In genomic region chr2:3765957-3766783, GRCm38 (mm10) we compare ENCODE assay signal across 12 mouse cellular contexts.
DNase-seq lines count a peak whose midpoint lies in the region; TF ChIP-seq lines count a peak whose summit lies in the region.
"Had no signal": no experiment of that assay in that cellular context is flagged by ENCODE, and none has a peak within 500 bp of the region (broad histone marks: within the 10 kb centered on the region; RNA-seq: fewer than 3 reads in every experiment).

No protein-coding gene starts in this region.

- H3K4me1 ChIP-seq in kidney, adult 2 months (ENCODE audit: control insufficient read depth, insufficient read depth, low read length), result peaks cover 24% of the 10 kb centered on the region
- H3K4me1 ChIP-seq: hindbrain, embryonic 15.5 days had no signal

- TF ChIP-seq POLR2A in kidney, adult 2 months (IDR thresholded peaks at IDR 0.05; ENCODE audit: low read depth, low read length), result no peak
- TF ChIP-seq POLR2A in brain, embryonic 14.5 days (IDR thresholded peaks at IDR 0.05; ENCODE audit: borderline replicate concordance, extremely low read depth, insufficient read depth, insufficient read length, poor library complexity, severe bottlenecking), result no peak

- H3K27me3 ChIP-seq in kidney, adult 2 months (replicated peaks; ENCODE audit: control insufficient read depth, insufficient read depth, low read length), result no peaks in the 10 kb centered on the region
- H3K27me3 ChIP-seq: hindbrain, embryonic 15.5 days had no signal

- no peaks in the 10 kb centered on the region for H3K36me3 ChIP-seq in kidney, adult 2 months (ENCODE audit: control insufficient read depth, insufficient read depth, low read length)
- H3K36me3 ChIP-seq: forebrain, embryonic 10.5 days; hindbrain, embryonic 15.5 days had no signal

- 59% methylated on average over 11 of the region's 11 CpGs for WGBS in kidney, adult 2 months

- H3K4me3 ChIP-seq in kidney, adult 2 months (ENCODE audit: insufficient read depth, low read depth, low read length), result no peak overlapping the region
- H3K4me3 ChIP-seq: forebrain, embryonic 10.5 days; hindbrain, embryonic 15.5 days had no signal

- H3K27ac ChIP-seq in kidney, adult 2 months (ENCODE audit: insufficient read depth, low read depth, low read length), result 0 out of 2 replicates have a peak overlapping the region, but pooled peaks have one; percentile 21
- H3K27ac ChIP-seq: forebrain, embryonic 10.5 days; hindbrain, embryonic 15.5 days had no signal

- no peak for DNase-seq in kidney, adult 2 months
- no peak for DNase-seq in kidney, postnatal 36 days
- DNase-seq in NIH3T3 (ENCODE audit: low read depth), result peak; percentile 29
- peak; percentile 30 for DNase-seq in brain, embryonic 14.5 days (ENCODE audit: low read depth)
- peak; percentile 24 to 30 for DNase-seq in heart, postnatal 10 days
- DNase-seq in layer of hippocampus, postnatal 14 days (ENCODE audit: low spot score in 2 of 2), result no peak
- DNase-seq in left cerebral cortex, adult 11 months (ENCODE audit: low spot score), result no peak
- DNase-seq: adrenal gland, postnatal 10 days; liver, postnatal 0 days; right cerebral cortex, postnatal 14 days had no signal

- intact Hi-C loops in heart, postnatal 10 days (cut with DNase I), result loop anchor here (2.0 to 5.0 kb wide), 2 partner anchors 53 to 134 kb away; no protein-coding TSS in a partner anchor

- TF ChIP-seq CTCF in kidney, adult 2 months (conservative IDR thresholded peaks at IDR 0.05; ENCODE audit: insufficient read depth, insufficient read length, low read depth, low read length), result no peak
- TF ChIP-seq CTCF in brain, embryonic 14.5 days (IDR thresholded peaks at IDR 0.05; ENCODE audit: borderline replicate concordance, extremely low read depth, insufficient read depth, insufficient read length), result no peak

Comparison
In these comparisons a context has a peak if more than half of its experiments do, and no peak if none do; other contexts are left out.
1. DNase-seq: peak in NIH3T3 (single experiment), brain, embryonic 14.5 days (single experiment) and heart, postnatal 10 days (2 of 2); none in kidney, adult 2 months (single experiment), kidney, postnatal 36 days (0 of 2), layer of hippocampus, postnatal 14 days (0 of 2) and left cerebral cortex, adult 11 months (single experiment).